Mouse (Mus musculus) embryonic facial prominence, embryonic 12.5 days (tissue): ENCODE results near the gene B3galt5. TPM values are rescaled to one million over a fixed set of nuclear protein-coding genes. Genes with fewer than 3 reads are reported as not detected.

Experiments used
- ATAC-seq: fragments of 200-750 bp; cut with Nextera tagmentation; 2 replicates; pipeline ENCODE4 v1.8.0; 2017; ENCODE audit not compliant: insufficient number of reproducible peaks, insufficient read depth, low FRiP score, low TSS enrichment
- H3K27ac ChIP-seq: fragments of 300-500 bp; sonication (generic); 2 replicates; pipeline ENCODE4 v1.5.1; 2016; ENCODE audit warnings: mild to moderate bottlenecking
- H3K27me3 ChIP-seq: fragments of 300-500 bp; sonication (generic); 2 replicates; pipeline ENCODE4 v1.6.1; 2016; ENCODE audit warnings: mild to moderate bottlenecking, moderate library complexity
- H3K36me3 ChIP-seq: fragments of 300-500 bp; sonication (generic); 2 replicates; pipeline ENCODE4 v1.6.1; 2016; ENCODE audit warnings: mild to moderate bottlenecking
- H3K4me1 ChIP-seq: fragments of 300-500 bp; sonication (generic); 2 replicates; pipeline ENCODE4 v1.6.1; 2016
- H3K4me2 ChIP-seq: fragments of 300-500 bp; sonication (generic); replicated peaks from 2 replicates; pipeline ENCODE4 v1.6.1; 2016; ENCODE audit warnings: mild to moderate bottlenecking, moderate library complexity
- H3K4me3 ChIP-seq: fragments of 300-500 bp; sonication (generic); 2 replicates; pipeline ENCODE4 v1.5.1; 2016; ENCODE audit warnings: mild to moderate bottlenecking
- H3K9ac ChIP-seq: fragments of 300-500 bp; sonication (generic); 2 replicates; pipeline ENCODE4 v1.6.1; 2016; ENCODE audit warnings: mild to moderate bottlenecking, moderate library complexity
- H3K9me3 ChIP-seq: fragments of 300-500 bp; sonication (generic); 2 replicates; pipeline ENCODE4 v1.6.1; 2016; ENCODE audit warnings: mild to moderate bottlenecking, moderate library complexity
- WGBS: fragments of 180-500 bp; shearing (Covaris S2); methylation state at CpG from one replicate; pipeline ENCODE4 v1.1.7; 2016; 5-methylcytosine and 5-hydroxymethylcytosine counted together
- polyA plus RNA-seq: library from polyadenylated mRNA; unstranded; fragments of >200 nt; fragmentation: Nextera tagmentation; extraction: Ambion mirVana; gene quantifications from 2 replicates; pipeline ENCODE4 v1.2.1, GENCODE M21; 2016

Gene B3galt5
- polyA plus RNA-seq, 1 experiment from 2014 or later, result 0.69 TPM

- Histone ChIP-seq H3K9me3 (no peaks in the 10 kb centered on the region), H3K4me2 (no peak overlapping the region), H3K27me3 (no peaks in the 10 kb centered on the region), H3K36me3 (no peaks in the 10 kb centered on the region), H3K4me3 (no peak overlapping the region), H3K9ac (no peak overlapping the region), H3K4me1 (peaks cover 16% of the 10 kb centered on the region), H3K27ac (no peak overlapping the region)
- ATAC-seq, result no peak
- 90% methylated on average over 2 of the region's 2 CpGs for WGBS
These were observed 115.9 kb downstream of the B3galt5 start for GRCm38 (mm10) chr16:96351520-96351919.

DNA sequence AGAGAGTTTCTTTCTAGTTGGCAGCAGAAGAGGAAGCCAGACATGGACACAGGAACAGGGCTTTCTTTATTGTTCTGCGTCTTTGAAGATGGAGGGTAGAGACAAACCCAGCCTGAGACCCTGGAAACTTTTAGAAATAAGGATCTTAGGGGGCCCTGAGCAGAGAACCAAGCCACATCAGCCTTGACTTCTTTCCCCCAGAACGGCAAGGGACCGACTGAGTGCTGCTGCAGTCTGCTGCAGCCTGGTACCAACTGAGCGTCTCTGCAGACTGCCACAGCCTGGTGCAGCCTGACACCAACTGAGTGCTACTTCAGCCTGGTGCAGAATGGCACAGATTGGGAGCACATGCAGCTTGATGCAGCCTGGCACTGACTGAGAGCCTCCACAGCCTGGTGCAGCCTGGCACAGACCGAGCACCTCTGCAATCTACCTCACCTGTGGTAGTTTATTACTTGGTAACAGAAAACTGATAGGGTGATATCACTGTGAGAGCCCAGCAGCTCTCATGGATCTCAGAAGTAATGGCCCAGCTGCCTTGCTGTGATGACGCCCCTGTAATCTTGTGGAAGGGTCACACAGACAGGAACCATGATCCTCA, 117.8 kb downstream of the B3galt5 start:
- no peak overlapping the region for H3K4me2 ChIP-seq
- no peak overlapping the region for H3K9ac ChIP-seq
- H3K36me3 ChIP-seq, result no peaks in the 10 kb centered on the region
- H3K27me3 ChIP-seq, result no peaks in the 10 kb centered on the region
- no peak for ATAC-seq
- no peak overlapping the region for H3K27ac ChIP-seq
- H3K4me3 ChIP-seq, result no peak overlapping the region
- H3K4me1 ChIP-seq, result 0 out of 2 replicates have a peak, but pooled peaks cover 5% of the 10 kb centered on the region
- WGBS, result 85% methylated on average over 6 of the region's 6 CpGs
- no peaks in the 10 kb centered on the region for H3K9me3 ChIP-seq

DNA sequence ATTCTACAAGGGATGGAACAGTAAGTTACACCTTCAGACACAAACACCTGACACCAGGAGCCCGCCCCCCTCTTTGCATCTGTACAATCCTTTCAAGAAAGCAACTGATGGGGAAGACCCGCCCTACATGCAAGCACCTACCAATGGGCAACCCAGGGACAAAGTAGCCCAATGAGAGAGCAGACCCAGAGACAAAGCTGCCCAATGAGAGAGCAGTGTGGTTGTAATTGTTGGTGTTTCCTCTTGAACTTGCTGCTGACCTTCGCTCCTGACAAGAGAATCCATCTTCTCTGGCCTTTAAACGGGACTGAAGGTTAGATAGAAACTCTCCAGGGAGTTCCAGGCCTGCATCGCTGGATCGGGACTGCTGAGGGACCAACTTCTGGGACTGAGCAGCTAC, 118.4 kb downstream of the B3galt5 start:
- Histone ChIP-seq H3K4me2 (no peak overlapping the region), H3K9me3 (no peaks in the 10 kb centered on the region), H3K9ac (no peak overlapping the region), H3K36me3 (no peaks in the 10 kb centered on the region), H3K4me3 (peak overlapping the region; percentile 3; the same call in 1 of the 2 replicates), H3K27me3 (no peaks in the 10 kb centered on the region), H3K27ac (no peak overlapping the region), H3K4me1 (0 out of 2 replicates have a peak, but pooled peaks cover 3% of the 10 kb centered on the region)
- 49% methylated on average over 6 of the region's 6 CpGs for WGBS
- peak; percentile 69; the same call in 1 of the 2 replicates for ATAC-seq

- no peaks in the 10 kb centered on the region for H3K9me3 ChIP-seq
- no peak for ATAC-seq
- WGBS, result 12% methylated on average over 10 of the region's 10 CpGs
- H3K9ac ChIP-seq, result no peak overlapping the region
- 0 out of 2 replicates have a peak, but pooled peaks cover 3% of the 10 kb centered on the region for H3K27me3 ChIP-seq
- H3K36me3 ChIP-seq, result no peaks in the 10 kb centered on the region
- no peak overlapping the region for H3K27ac ChIP-seq
- peak overlapping the region; percentile 44 for H3K4me2 ChIP-seq
- 0 out of 2 replicates have a peak, but pooled peaks cover 8% of the 10 kb centered on the region for H3K4me1 ChIP-seq
- H3K4me3 ChIP-seq, result peak overlapping the region; percentile 31
These were observed 122.3 kb downstream of the B3galt5 start for GRCm38 (mm10) chr16:96357903-96358302.

DNA sequence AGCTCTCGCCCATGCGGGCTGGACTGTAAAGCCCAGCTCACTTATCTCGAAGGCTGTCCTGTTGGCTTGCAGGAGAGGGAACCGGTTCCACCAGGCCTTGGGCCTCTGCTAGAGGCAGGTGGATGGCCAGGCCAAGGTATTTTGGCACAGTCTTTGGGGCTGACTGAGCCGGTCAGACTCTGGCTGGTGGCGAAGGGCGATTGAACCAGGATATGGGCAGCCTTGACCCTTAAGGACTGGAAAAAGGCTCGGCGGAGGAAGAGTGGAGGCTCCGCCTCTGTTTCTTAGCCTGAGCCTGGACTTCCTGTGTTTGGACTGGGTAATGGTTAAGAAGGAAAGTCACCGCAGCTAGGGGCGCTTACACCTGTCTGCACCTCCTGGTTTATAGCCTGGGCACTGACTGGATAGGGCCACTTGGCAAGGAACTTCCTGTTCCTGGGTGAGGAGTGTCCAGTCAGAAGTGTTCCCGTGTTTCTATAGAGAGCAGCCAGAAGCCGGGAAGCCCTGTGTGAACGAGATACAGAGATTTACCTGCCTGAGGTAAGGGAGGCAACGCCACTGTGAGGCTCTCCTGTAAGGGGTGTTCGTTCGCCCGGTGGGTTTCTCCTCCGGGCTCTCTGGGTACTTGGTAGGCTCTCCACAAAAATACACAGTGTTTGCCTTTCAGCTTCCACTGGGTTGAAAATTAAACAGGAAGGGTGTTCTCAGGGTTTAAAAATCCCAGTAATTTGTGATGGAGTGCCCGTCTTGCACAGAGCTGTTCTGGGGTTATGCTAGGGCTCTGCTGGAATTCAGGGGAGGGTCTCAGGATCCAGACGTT, 125.9 kb downstream of the B3galt5 start:
- Histone ChIP-seq H3K9ac (no peak overlapping the region), H3K4me3 (no peak overlapping the region), H3K27me3 (0 out of 2 replicates have a peak, but pooled peaks cover 3% of the 10 kb centered on the region), H3K4me1 (0 out of 2 replicates have a peak, but pooled peaks cover 8% of the 10 kb centered on the region), H3K27ac (no peak overlapping the region), H3K36me3 (no peaks in the 10 kb centered on the region), H3K9me3 (no peaks in the 10 kb centered on the region), H3K4me2 (no peak overlapping the region)
- ATAC-seq, result no peak
- 73% methylated on average over 22 of the region's 22 CpGs for WGBS

GRCm38 (mm10) chr16:96362873-96363272, 127.3 kb downstream of the B3galt5 start:
- H3K4me3 ChIP-seq, result no peak overlapping the region
- WGBS, result 20% methylated on average over 4 of the region's 4 CpGs
- H3K4me2 ChIP-seq, result no peak overlapping the region
- 0 out of 2 replicates have a peak, but pooled peaks cover 3% of the 10 kb centered on the region for H3K27me3 ChIP-seq
- H3K36me3 ChIP-seq, result no peaks in the 10 kb centered on the region
- no peaks in the 10 kb centered on the region for H3K9me3 ChIP-seq
- no peak for ATAC-seq
- H3K9ac ChIP-seq, result no peak overlapping the region
- H3K4me1 ChIP-seq, result 0 out of 2 replicates have a peak, but pooled peaks cover 8% of the 10 kb centered on the region
- H3K27ac ChIP-seq, result no peak overlapping the region

- Histone ChIP-seq H3K9me3 (no peaks in the 10 kb centered on the region), H3K4me3 (no peak overlapping the region), H3K27ac (no peak overlapping the region), H3K4me1 (0 out of 2 replicates have a peak, but pooled peaks cover 8% of the 10 kb centered on the region), H3K27me3 (0 out of 2 replicates have a peak, but pooled peaks cover 3% of the 10 kb centered on the region), H3K4me2 (no peak overlapping the region), H3K36me3 (no peaks in the 10 kb centered on the region), H3K9ac (no peak overlapping the region)
- ATAC-seq, result no peak
- 62% methylated on average over 5 of the region's 5 CpGs for WGBS
These were observed 127.7 kb downstream of the B3galt5 start for GRCm38 (mm10) chr16:96363277-96363676.

DNA sequence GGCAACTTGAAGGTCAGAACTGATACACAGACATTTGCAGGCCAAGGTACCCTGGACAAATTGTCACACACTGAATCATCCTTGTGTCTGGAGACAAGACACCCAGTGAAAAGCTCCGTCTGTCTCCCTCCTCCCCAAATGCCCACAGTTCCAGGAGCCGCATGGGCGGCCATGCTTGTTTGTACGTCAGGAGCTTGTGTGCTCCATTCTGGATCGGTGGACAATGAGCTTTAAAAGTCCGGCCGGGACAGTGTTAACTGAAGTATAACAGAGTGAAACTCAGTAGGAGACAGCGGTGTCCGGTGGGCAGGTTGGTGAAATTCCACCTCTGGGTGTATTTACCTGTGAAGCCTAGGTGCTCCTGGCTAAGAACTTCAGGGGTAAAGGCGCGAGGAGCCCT, 129.3 kb downstream of the B3galt5 start:
- H3K9me3 ChIP-seq, result no peaks in the 10 kb centered on the region
- 0 out of 2 replicates have a peak, but pooled peaks cover 3% of the 10 kb centered on the region for H3K27me3 ChIP-seq
- no peak overlapping the region for H3K4me3 ChIP-seq
- no peak overlapping the region for H3K27ac ChIP-seq
- no peak for ATAC-seq
- H3K4me1 ChIP-seq, result 0 out of 2 replicates have a peak, but pooled peaks cover 8% of the 10 kb centered on the region
- H3K4me2 ChIP-seq, result no peak overlapping the region
- no peak overlapping the region for H3K9ac ChIP-seq
- WGBS, result 86% methylated on average over 11 of the region's 11 CpGs
- no peaks in the 10 kb centered on the region for H3K36me3 ChIP-seq

Other genes starting within 250 kb of the B3galt5 start
- gene Psmg1, start 244.8 kb upstream of the B3galt5 start, polyA plus RNA-seq, result 95.1 and 99.4 TPM in 2 replicates
- gene Brwd1, start 153.3 kb upstream of the B3galt5 start, polyA plus RNA-seq, result 139 and 141 TPM in 2 replicates
- 819 and 885 TPM in 2 replicates for gene Hmgn1, start 108.1 kb upstream of the B3galt5 start, polyA plus RNA-seq
- gene Wrb, start 90.4 kb upstream of the B3galt5 start, polyA plus RNA-seq, result 69.8 and 73.7 TPM in 2 replicates
- gene Lca5l, start 43.5 kb upstream of the B3galt5 start, polyA plus RNA-seq, result 1.9 and 2.3 TPM in 2 replicates
- gene Sh3bgr, start 35.4 kb upstream of the B3galt5 start, polyA plus RNA-seq, result 1.7 and 2.7 TPM in 2 replicates
- gene Itgb2l, start 207.8 kb downstream of the B3galt5 start, polyA plus RNA-seq, result 0.10 and 0.14 TPM in 2 replicates
- gene Pcp4, start 231.8 kb downstream of the B3galt5 start, polyA plus RNA-seq, result 15.9 and 19.6 TPM in 2 replicates